Mouse (Mus musculus) layer of hippocampus, adult 9-10 months (tissue): ENCODE measurements around the gene Aven.

Experiments
- DNase-seq: peaks from one replicate; pipeline ENCODE4 v3.0.0; 2022; ENCODE audit warnings: low spot score

The Aven gene

DNA sequence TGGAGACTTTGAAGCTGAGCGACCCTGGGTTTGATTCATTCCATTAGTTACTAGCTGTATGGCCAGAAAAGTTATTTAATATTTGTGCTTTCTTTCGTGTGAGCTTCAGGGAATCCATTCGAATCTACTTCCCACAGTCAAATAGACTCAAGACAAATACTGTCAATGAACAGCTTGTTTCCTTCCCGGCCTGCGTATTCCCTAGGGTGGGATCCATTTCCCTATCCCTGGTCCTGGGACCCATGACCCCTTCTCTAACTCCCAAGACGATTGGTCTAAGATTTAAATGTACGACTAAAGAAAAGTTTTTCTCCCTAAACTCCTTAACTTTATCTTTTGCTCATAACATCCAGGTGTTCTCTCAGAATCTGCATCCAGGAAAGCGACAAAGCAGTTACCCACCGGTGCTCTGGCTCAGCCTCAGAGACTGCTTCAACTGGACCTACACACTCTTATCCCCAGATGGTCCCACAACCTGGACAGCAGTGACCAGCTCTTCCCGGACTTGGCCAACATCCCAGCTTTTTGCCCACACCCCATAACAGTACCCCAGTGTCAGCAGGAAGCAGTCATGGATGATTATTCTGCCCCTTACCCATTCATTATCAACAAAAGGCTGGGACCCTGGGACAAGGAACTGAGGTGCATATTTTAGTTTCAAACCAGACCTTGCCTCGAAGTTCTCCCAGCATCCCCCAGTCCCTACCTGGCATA, 2.1 kb upstream of the Aven start:
- DNase-seq: no peak

DNA sequence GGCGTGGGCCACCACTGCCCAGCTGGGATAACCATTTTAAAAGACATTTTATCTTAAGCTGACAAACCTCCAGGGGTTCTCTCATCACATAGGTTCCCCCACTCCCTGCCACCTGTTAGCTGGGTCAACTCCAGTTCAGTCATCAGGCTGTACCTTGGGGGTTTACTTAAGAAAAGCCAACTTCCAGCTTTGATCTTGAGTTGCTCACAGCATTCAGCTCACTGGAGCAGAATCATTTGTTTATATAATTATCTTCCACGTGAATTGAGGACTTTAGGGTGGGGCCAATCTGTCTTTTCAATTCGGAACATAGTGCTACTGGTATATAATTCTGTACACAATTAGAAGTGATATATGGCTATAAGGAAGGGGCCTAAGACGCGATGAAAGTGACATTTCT, 1.1 kb upstream of the Aven start:
- no peak for DNase-seq

DNA sequence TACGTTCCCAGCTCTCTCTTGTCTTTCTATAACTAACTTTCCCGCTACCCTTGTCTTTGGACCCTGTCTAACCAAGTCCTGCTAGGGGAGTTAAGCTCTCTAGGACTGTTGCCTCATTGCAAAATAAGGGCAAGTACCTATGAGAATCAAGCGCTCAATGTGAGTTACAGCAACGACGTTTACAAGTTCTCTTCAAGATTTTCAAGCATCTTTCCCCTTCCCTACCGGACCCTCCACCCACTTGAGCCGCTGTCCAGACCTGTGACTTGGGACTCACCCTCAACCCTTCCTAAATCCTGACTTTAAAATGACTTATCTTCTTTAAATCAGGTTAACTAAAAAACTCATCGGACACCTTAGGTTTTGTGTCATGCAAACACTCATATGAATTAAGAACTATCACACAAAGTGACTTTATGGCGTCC, 321 bp upstream of the Aven start:
- no peak for DNase-seq

DNA sequence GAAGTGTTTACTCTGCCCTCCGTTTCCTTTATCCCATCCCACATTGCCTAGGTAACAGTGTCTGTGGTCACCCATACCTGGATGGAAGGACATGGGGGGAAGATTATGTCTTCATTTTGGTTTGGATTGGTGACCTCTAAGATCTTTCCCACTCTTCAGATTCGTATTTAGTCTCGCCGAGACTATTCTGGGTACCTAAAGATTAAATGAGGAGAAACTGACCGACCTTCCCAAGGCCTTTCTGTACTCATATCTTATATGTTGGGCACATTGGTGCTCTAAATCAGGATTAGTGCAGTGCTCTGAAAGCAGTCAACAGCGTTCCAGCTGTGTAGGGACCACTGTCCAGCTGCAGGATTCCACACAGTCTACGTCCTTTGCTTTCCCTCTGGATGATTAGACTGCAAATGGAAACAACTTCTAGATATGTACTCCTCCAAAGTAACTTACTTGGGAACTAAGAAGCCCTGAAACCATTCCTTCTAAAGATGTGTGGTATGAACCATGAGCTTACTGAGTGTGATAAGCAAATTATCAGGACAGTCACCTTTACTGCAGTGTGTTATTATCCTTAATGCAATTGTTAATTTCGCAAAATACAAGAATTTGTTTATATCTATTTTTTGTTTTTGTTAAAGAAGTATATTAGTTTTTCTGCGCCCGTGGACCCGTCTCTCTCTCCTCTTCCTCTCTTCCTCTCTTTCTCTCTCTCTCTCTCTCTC, 936 bp downstream of the Aven start:
- DNase-seq: no peak

DNA sequence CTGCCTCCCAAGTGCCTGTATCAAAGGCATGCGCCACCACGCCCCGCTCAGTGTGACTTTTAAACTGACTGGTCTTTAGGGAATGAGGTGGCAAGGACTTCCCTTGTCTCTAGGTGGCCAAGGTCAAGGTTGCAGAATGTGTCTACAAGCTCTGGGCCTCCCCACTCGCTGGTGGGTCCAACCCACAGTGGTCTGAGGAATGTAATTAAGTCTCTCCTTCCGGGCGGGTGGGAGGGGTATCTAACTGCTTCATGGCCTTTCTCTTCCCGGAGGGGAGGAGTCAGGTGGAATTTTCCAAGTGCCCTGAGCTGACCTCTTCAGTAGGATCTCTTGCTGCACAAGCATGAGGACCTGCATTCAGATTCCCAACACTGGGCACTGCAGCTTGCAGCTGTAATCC, 5.1 kb downstream of the Aven start:
- no peak for DNase-seq

DNA sequence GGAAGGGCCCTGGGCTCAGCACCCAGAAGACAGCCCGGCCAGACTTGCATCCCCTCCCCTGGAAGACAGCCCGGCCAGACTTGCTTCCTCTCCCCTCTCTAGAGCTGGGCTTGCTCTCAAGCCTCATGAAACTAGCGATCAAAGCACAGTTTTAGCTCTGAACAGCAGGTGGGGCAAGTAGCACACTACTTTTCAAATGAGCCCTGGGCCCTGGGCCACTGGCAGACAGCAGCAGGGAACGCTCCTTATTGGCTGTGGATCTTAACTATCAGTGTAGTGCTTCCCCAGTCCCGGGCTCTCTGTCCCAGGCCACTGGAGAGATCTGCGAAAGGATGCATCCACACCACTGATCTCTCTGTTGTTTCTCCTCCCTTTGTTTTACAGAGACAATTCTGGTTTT, 8.4 kb downstream of the Aven start:
- DNase-seq: peak; percentile 68

DNA sequence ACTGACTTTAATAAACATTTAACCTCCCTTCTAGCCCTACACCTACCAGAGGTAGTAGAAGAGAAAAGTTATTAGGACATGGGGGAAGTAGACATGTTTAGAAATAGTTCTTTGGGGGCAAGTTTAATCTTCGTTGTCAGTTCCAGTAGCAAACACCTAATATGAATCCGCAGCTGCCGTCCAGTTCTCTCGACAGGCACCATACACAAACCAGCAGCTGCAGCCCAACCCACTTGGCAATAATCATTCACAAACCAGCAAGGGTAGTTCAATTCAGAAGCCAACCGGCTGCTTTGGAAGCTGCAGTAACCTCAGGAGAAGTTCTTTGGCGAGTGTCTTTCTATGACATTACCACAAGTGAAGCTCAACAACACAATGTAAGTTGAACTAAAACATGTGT, 11.2 kb downstream of the Aven start:
- DNase-seq: no peak

DNA sequence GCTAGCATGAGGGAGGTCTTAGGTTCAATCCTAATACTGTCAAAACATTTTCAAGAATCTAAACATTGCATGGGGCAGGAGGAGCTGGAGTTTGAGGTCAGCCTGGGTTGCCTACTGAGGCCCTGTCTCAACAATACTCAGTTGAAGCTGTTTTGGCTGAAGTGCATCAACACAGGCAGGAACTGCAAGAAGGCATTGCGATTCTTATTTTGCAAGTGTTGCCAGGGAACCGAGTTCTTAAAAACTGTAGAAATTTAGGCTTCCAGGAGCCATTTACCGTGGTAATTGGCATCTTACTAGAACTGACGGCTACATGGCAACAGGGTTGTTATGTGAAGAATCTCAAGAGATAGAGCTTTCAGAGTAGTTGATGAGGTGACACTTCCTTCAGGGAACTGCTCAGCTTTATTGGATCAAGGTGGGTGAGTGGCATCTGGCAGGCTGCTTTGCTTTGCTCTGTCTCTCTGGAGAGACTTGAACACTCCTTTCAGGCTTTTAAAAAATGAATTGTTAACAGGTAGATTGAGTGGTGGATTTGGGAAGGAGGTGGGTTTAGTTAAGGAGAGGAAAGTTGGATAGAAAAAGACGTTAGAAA, 14.2 kb downstream of the Aven start:
- DNase-seq: no peak

DNA sequence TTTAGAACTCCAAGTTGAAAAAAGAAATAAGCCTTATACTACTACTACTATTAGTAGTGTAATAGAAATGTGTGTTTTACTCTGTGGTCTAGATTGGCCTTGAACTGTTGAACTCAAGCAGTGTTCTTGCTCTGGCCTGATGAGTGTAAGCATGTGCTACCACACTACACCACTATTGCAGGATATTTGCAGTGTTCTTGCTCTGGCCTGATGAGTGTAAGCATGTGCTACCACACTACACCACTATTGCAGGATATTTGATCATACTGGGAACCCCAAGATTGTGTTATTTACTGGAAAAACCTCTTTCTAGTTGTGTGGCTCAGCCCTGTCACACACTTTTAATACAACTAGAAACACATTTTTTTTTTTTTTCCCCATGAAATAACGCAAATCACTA, 14.7 kb downstream of the Aven start:
- no peak for DNase-seq

DNA sequence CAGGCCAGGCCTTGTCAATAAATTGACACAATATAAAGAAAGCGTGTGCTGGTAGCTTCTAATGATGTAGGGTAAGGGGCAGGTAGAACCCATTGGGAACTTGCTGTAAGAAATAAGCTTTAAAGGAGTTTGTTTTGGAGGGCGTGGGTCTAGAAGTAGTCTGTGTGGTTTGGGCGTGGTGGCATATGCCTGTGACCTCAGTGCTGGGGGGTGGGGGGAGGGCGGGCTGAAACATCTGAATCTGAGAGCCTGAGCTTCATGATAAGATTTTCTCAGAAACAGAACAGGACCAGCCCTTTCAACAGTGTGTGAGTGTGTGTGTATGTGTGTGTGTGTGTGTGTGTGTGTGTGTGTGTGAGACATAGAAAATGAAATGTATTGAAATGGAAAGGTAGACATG, 17.4 kb downstream of the Aven start:
- no peak for DNase-seq

DNA sequence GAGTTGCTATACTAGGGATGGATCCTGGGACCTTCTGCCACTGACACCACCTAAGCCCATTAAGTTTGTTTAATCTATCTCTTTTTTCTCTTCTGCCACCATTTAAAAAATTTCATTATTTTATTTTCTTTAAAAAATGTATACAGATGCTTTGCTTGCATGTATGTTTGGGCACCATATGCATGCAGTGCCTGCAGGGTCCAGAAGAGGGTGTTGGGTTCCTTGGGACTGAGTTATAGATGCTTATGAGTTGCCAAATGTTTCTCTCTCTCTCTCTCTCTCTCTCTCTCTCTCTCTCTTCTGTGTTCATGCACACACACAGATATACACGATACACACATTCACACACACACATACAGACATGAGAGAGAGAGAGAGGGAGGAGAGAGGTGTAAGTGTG, 20.3 kb downstream of the Aven start:
- DNase-seq: no peak

DNA sequence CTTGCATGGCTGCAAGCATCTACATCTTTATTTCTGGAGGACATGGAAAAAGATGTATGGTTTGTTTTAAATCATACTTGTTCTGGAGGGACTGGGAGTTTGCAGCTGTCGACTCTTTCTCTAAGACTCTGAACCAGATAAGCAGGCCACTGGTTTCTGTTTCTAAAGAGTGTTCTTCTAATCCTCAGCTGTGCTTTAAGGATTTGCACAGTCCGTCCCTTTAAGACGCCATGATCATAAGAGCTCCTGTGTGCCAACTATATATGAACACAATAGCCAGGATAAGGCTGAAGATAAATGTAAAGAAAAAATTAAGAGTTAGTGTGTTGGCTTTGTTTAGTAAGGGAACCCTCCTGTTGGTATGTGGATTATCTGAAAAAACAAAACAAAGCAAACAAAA, 24.0 kb downstream of the Aven start:
- no peak for DNase-seq

DNA sequence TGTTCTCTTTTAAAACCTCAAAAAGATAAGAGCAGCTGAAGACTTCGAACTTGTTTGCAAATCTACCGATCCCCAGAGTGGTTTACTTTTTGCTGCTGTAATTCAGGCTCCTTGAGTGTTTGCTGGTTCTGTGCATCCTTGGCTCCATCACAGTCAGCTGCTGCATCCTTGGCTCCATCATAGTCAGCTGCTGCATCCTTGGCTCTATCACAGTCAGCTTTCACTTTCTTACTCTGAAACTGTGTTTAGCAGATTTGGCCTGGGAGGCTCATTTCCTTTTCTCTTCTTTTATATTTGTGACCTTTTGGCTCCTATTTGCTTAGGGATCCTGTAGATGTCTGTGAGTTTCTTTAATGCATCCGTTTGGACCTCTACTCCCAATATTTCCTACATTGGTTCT, 24.5 kb downstream of the Aven start:
- DNase-seq: no peak

DNA sequence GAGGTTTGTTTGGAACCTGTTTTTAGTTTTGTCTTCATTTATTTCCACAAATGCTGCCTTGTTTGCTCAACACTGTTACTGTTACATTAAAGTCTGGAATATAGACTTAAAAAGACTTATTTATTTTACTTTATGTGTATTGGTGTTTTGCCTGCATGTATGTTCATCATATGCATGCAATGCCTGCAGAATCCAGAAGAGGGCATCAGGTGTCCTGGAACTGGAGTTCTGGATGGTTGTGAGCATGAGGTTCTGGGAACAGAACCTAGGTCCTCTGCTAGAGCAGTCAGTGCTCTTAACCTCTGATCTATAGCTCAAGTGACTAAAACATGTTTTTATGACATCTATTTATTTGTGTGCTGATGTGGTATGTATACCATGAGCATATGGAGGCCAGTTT, 25.8 kb downstream of the Aven start:
- DNase-seq: no peak

DNA sequence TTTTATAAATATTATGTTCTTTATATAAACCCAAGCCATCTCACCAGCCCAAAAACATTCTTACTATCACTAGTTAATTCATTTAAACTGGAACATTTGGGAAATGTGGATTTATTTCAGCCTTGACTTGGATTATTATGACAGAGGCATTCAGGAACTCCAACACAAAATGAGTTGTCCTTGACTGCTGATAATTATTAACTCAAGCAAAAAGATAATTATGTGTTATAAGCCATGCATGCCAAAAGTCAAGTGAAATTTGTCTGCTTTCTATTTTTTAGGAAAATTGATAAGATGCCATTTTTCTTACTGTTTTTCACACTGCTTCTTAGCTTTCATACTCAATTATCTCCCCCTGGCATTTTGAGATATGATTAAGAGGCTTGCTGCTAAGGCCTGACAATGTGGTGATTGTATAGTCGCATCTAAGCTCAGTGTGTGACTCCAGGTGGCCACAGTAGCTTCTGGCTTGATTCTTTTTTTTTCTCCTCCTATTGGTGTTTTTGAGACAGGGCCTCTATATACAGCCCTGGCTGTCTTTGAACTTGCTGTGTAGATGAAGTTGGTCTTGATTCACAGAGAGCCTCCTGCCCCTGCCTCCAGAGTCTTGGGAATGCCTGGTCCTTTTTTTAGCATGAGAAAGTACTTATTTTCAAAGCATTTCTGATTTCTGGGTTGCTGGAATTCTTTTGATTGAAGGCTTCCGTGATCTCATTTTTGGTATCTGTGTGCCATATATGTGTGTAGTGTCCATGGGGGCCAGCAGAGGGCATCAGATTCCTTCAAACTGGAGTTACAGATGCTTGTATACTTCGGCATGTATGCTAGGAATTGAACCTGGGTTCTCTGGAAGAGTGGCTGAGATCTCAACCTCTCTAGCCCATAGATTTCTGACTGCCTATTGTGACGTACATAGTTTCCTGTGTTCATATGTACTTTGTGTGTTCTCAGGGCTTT, 28.0 kb downstream of the Aven start:
- DNase-seq: no peak

DNA sequence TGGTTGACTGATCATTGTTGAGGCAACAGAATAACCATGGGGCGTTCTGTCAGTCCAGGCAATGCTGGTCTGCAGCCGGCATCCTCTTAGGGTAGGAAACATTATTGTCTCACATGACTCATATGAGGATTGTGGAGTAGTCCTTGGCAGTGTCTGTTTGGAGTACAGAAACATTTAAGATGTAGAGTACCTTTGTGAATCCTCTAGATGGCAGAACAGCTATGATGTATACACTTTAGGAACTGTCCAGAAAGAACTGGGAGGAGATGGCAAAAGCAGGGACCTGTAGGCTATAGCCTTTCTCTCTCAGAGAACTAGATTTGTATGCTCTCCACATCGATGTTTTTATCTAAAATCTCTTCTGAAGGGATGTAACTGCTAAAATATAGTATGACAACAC, 34.2 kb downstream of the Aven start:
- DNase-seq: no peak

DNA sequence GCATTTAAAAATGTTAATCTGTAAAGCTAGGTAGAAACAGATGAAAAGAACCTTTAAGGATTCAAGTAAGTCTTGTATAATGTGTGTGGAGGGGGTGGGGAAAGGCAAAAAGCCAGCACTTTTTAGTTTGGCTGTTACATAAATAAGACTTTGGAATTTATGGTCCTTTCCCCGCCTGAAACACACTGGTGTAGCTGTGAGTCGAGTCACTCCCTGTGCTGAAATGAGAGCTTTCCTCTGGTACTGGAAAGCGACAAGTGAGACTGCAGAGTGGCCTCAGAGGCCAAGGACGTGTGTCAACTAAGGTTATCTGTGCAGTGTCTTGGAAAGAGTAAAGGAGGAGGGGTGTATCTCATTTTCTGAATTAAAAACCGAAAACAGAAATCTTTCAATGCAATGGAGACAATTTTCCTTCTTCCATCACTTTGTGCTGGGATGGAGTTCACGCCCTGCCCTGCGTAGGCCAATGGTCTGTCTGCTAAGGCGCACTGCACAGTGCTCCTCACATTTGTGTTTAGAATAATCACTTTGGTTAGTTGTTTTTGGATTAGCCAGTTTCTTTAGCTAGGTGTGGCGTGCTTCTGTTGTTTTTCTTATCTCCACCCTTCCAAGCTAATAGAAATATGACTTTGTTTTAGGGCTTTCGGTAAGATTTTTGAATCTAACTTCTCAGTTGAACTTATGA, 40.2 kb downstream of the Aven start:
- no peak for DNase-seq

DNA sequence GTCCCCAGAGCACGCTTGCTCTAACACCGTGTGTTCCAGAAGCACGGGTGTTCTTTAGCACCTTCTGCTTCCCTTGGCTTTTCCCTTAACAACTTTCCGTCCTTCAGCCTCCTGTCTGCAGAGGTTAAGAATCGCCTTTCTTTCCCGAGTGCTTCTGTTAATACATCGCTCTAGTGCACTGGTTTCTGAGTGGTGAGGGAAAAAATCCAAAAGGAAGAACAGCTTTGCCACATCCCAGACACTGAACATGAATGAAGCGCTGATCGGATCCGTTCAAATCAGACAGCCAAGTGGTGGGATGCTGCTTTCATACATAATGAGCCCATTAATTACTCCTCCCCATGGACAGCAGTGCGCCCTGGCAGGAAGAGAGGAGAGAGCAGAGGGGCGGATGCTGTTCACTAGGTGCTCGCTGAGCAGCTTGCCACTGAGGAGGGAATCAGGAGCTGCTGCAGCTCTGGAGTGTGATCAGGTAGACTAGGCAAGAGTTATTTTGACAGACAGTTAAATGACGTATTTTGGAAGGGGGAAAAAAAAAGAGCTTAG, 42.0 kb downstream of the Aven start:
- DNase-seq: no peak

DNA sequence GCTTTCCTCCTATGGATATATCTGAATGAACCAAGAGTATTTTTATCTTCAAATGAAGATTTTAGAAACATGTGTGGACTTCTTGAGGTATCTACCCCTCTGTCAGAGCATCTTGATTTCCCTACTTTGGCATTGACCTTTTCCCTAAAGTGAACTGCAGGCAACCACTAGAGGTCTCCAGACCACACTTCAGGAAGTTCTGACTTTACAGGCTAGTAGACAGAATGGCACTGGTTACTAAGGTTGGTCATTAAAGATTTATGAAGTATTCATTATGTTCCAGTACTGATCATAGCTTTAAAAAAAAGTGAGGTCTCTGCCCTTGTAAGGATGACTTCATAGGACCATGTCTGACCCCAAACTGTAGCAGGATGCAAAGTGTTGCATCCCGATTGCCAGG, 46.0 kb downstream of the Aven start:
- DNase-seq: no peak

DNA sequence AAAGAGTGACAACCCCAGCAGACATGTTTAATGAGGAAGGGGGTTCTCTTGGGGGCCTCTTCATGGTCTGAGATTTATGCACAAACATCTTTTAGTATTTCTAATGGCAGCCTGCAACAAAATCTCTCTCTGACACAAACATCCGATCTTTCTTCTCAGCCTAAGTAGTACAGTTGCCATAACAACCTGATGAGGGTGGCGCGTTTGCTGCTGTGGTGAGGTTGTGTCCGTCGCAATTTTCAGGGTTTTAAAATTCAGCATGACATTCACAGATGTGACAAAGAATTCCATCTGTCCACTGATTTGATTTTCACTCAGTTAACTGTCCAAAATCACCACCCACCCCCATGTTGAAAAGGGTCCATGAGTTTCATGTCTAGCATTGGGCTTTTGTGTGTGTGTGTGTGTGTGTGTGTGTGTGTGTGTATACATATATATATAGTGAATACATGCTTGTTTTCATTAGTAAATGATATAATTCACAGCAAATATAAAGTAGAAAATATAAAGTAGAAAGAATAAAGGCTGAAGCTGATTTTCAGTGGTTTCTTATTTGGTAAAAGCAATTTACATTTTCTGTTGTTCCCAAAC, 49.0 kb downstream of the Aven start:
- no peak for DNase-seq

DNA sequence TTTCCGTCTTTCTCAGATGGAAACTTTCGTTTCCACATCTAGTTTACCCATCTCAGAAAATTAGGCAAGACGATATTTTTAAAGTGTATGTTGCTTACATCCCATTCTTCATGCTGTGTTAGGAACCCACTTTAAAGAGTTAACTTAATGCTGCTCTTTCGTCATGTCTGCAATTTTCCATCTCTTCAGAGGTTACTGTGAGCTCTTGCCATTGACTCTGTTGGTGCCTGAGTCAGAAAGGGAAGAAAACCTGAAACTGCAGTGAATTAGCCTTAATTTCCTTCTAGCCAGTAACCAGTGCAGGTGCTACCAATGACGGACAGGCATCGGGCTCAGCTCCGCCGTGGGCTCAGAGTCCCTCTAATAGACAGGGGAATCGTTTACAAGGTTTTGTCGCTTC, 63.8 kb downstream of the Aven start:
- no peak for DNase-seq
